Mouse (Mus musculus): ENCODE measurements around the gene Adrb1.

- TF ChIP-seq TCF12 (IDR thresholded peaks at IDR 0.05; ENCODE audit: insufficient read depth, poor library complexity, severe bottlenecking) (no peak), POLR2A (IDR thresholded peaks at IDR 0.05; ENCODE audit: insufficient read length, low read depth) (no peak), USF1 (IDR thresholded peaks at IDR 0.05; ENCODE audit: low read depth) (no peak), TCF3 (IDR thresholded peaks at IDR 0.05; ENCODE audit: insufficient read length, low read depth) (no peak), MAX (IDR thresholded peaks at IDR 0.05; ENCODE audit: low read depth) (no peak), E2F4 (IDR thresholded peaks at IDR 0.05; ENCODE audit: insufficient read depth) (no peak)
These were observed 34.3 kb upstream of the Adrb1 start for GRCm38 (mm10) chr19:56687676-56688075.

Measured in myocyte (in vitro differentiated cells).